Comparison of ENCODE assay signal across 8 mouse cellular contexts in genomic region chr10:117746297-117746883, GRCm38 (mm10). TPM values are rescaled to one million over a fixed set of nuclear protein-coding genes. Genes with fewer than 3 reads are reported as not detected.
DNase-seq lines count a peak whose midpoint lies in the region; ATAC-seq lines count a peak whose summit lies in the region.

Gene Slc35e3 (minus strand): TSS chr10:117746365.

- peak within 1 kb of the TSS; percentile 50 for H3K4me3 ChIP-seq in embryonic facial prominence, embryonic 11.5 days (ENCODE audit: low read depth, low read length)
- H3K4me3 ChIP-seq in midbrain, embryonic 11.5 days (ENCODE audit: low read depth, low read length), result peak within 1 kb of the TSS; percentile 50

- H3K36me3 ChIP-seq in embryonic facial prominence, embryonic 11.5 days (replicated peaks; ENCODE audit: control insufficient read depth, insufficient read depth, low read depth, low read length), result peaks cover 2% of the 10 kb centered on the region; the same call in 1 of the 2 replicates
- peaks cover 6% of the 10 kb centered on the region for H3K36me3 ChIP-seq in midbrain, embryonic 11.5 days (ENCODE audit: control insufficient read depth, insufficient read depth, low read length)

- H3K9ac ChIP-seq in embryonic facial prominence, embryonic 11.5 days (replicated peaks; ENCODE audit: low read length), result peak within 1 kb of the TSS; percentile 52
- peak within 1 kb of the TSS; percentile 69 for H3K9ac ChIP-seq in midbrain, embryonic 11.5 days (ENCODE audit: low read length)

- peak within 1 kb of the TSS; percentile 60 for H3K4me2 ChIP-seq in embryonic facial prominence, embryonic 11.5 days (ENCODE audit: low read depth, low read length)
- peak within 1 kb of the TSS; percentile 62 for H3K4me2 ChIP-seq in midbrain, embryonic 11.5 days

- H3K9me3 ChIP-seq in embryonic facial prominence, embryonic 11.5 days (replicated peaks; ENCODE audit: control insufficient read depth, low read length), result no peaks in the 10 kb centered on the region
- H3K9me3 ChIP-seq in midbrain, embryonic 11.5 days (ENCODE audit: control insufficient read depth, low read length), result no peaks in the 10 kb centered on the region

- H3K4me1 ChIP-seq in embryonic facial prominence, embryonic 11.5 days (ENCODE audit: control insufficient read depth, insufficient read depth, low read length), result no peaks in the 10 kb centered on the region; the same call in 1 of the 2 replicates
- H3K4me1 ChIP-seq in midbrain, embryonic 11.5 days (ENCODE audit: control insufficient read depth, insufficient read depth, low read length), result peaks cover 5% of the 10 kb centered on the region; the same call in 1 of the 2 replicates

- intact Hi-C loops in left cerebral cortex, postnatal 4 days (cut with DNase I), result no loop called here

- WGBS in embryonic facial prominence, embryonic 11.5 days, result 17% methylated on average over 40 of the region's 46 CpGs
- 13% methylated on average over 46 of the region's 46 CpGs for WGBS in midbrain, embryonic 11.5 days

- peak; percentile 99 for DNase-seq in adrenal gland, postnatal 25 days
- peak; percentile 96 for DNase-seq in embryonic facial prominence, embryonic 11.5 days (ENCODE audit: low spot score)
- peak; percentile 100 for DNase-seq in heart, adult 11 months
- DNase-seq in kidney, adult 11 months, result peak; percentile 92
- DNase-seq in left cerebral cortex, postnatal 4 days, result peak; percentile 95
- DNase-seq in midbrain, embryonic 11.5 days (ENCODE audit: low spot score, missing footprints), result peak; percentile 100
- peak; percentile 95 for DNase-seq in right cerebral cortex, postnatal 4 days
- peak; percentile 92 for DNase-seq in yolk sac, embryonic 10.5 days (ENCODE audit: low spot score)

- H3K27ac ChIP-seq in embryonic facial prominence, embryonic 11.5 days (replicated peaks; ENCODE audit: low read depth, low read length), result no peak within 1 kb of the TSS
- H3K27ac ChIP-seq in midbrain, embryonic 11.5 days (ENCODE audit: low read depth, low read length), result no peak within 1 kb of the TSS

- H3K27me3 ChIP-seq in embryonic facial prominence, embryonic 11.5 days (ENCODE audit: control insufficient read depth, insufficient read depth, low read length), result no peaks in the 10 kb centered on the region
- no peaks in the 10 kb centered on the region for H3K27me3 ChIP-seq in midbrain, embryonic 11.5 days (ENCODE audit: control insufficient read depth, insufficient read depth, low read length)

- peak; percentile 92 for ATAC-seq in embryonic facial prominence, embryonic 11.5 days (replicated peaks; ENCODE audit: insufficient number of reproducible peaks, low FRiP score, low TSS enrichment, low read depth)
- peak; percentile 99 for ATAC-seq in midbrain, embryonic 11.5 days (ENCODE audit: low FRiP score)

RNA-seq across cellular contexts. Expression of gene Slc35e3, which starts in this region (rescaled TPM):
- 14.0 and 17.0 TPM in 2 replicates for total RNA-seq in adrenal gland, postnatal 25 days (2021)
- polyA plus RNA-seq in embryonic facial prominence, embryonic 11.5 days (2014; fragmentation: Nextera tagmentation; extraction: Ambion mirVana), result 20.1 and 22.2 TPM in 2 replicates
- 10 to 100 TPM; 36.9 to 37.6 TPM for total RNA-seq in left cerebral cortex, postnatal 4 days (2021)
- polyA plus RNA-seq in midbrain, embryonic 11.5 days (2014; fragmentation: Nextera tagmentation; extraction: Ambion mirVana), result 21.4 TPM in 2 replicates
